Mouse (Mus musculus) kidney, postnatal 10 days (tissue): ENCODE data around the gene Nanp.
A peak's percentile ranks its signal among the peaks of the same experiment; 100 is the strongest.

Experiments used
- DNase-seq: peaks from one replicate; pipeline ENCODE4 v3.0.0; 2021; ENCODE audit warnings: mixed read lengths

Gene Nanp

GRCm38 (mm10) chr2:151039232-151039695 is at the start of gene Nanp, which contains the start of gene Ninl:
TSS of gene Nanp (minus strand) at chr2:151039398.
TSS of gene Ninl (minus strand) at chr2:151039382.
- peak; percentile 96 for DNase-seq

GRCm38 (mm10) chr2:151056637-151057036 is 17.4 kb upstream of the Nanp start:
- DNase-seq = no peak

GRCm38 (mm10) chr2:151040411-151040810 is 1.2 kb upstream of the Nanp start:
- no peak for DNase-seq

DNA sequence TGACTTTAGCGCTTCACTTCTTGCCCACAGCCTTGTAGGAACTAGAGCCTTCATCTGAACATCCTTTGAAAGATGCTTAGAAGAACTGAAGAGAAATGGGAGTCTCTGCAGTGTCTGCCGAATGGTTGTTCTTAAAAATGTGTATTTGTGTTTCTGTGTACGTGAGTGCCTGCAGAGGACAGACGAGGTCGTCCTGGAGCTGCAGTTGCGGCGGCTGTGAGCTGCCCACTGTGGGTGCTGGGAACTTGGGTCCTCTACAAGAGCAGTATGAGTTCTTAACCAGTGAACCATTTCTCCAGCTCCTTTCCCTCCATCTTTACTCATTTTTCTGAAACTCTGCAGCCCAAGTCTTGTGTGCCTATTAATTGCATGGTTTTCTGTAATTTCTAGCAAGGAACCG is 528 bp upstream of the Nanp start:
- peak; percentile 22 for DNase-seq

- DNase-seq = no peak
Measured at GRCm38 (mm10) chr2:151038811-151039222, 381 bp downstream of the Nanp start.

GRCm38 (mm10) chr2:151037876-151038552 is 1.2 kb downstream of the Nanp start:
- DNase-seq = no peak

DNA sequence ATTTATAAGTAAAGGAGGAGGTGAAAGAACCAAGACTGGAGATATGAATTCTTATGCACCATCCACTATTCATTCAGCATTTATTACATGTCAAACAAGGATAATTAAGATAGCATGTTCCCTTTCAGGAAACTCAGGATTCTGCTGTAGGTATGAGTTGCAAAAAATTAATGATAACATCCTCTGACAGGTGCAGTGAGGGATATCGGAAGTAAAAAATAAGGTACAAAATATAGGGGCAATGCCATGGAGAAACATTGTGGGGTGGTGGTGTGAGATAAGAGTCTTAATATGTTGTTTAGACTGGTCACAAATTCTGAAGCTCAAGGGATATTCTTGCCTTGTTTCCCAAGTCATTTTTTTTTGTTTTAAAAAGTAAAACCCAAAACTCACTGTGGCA is 1.9 kb downstream of the Nanp start:
- DNase-seq = no peak

GRCm38 (mm10) chr2:151036721-151037120 is 2.5 kb downstream of the Nanp start:
- DNase-seq = no peak

DNA sequence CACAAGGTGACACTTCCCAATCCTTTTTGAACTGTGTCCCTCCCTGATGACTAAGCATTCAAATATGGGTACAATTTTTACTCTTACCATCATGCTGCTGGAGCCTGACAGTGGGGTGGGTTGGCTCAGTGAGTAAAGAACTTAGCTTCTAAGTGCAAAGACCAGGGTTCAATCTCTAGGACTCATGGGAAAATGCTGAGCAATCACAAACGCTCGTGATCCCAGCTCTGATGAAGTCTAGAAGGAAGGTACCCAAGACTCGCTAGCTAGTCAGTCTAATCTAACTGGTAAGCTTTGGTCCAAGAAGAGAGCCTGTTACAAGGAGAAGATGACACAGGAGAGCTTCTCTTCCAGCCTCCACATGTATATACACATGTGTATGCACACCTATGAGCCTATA is 4.8 kb downstream of the Nanp start:
- DNase-seq = no peak

DNA sequence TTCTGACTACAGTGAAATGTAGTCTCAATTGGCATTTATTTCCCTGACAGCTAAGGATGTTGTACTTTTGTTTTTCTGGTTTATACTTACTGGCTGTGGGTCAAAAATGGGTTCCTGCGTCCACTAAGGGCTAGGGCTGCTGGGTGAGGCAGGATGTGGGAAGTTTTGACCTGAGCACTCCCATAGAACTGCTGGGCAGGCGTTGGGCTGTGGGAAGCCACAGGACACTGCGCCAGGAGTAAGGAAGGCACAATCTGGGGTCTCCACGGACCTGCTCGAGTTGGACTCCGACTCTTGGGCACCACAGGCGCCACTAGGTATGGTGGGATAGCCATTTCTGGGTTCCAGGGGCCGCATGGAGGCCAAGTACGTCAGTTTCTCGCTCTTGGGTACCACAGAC is 18.0 kb downstream of the Nanp start:
- DNase-seq = no peak

DNA sequence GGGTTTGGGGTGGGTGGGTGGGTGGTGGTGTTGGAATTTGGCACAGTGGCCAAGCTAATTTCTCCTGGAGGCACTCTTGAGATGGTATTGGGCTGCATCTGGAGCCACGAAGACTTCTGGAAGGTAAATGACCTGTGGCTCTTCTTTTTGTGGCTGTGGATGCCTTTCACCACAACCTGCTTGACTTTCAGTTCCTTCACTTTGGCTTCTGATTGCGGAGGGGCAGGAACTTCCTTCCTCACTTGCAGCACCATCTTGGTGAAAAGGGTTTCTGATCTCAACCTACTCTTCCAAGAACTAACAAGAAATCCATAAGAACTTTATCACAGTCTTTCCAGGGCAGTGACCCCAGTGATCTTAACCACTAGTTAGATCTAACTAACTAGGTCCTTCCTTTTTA is 23.9 kb downstream of the Nanp start:
- no peak for DNase-seq

- no peak for DNase-seq
Measured at GRCm38 (mm10) chr2:151011273-151011672, 27.9 kb downstream of the Nanp start.

GRCm38 (mm10) chr2:151009515-151010085 is 29.6 kb downstream of the Nanp start:
- DNase-seq = no peak

- peak; percentile 89 for DNase-seq
Measured at GRCm38 (mm10) chr2:151008939-151009509, 30.2 kb downstream of the Nanp start.

DNA sequence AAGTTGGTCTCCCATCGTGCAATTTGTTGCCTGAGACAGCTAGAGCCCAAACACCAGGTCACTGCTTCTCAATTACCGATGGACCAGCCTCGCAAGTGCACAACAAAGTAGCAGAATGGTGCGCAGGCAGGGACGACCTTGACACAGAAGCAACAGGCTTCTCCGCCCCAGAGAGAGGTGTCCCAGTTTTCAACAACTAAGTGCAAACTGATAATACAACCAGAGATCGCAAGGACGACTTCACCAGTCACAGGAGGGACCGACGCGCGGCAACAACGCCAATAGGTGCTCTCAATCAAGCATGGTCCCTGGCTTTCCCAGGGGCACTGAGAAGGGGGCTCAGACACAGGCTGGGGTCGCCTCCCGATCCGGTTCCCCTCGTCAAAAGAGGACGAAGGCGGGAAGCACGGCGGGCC is 30.7 kb downstream of the Nanp start:
- DNase-seq = no peak

DNA sequence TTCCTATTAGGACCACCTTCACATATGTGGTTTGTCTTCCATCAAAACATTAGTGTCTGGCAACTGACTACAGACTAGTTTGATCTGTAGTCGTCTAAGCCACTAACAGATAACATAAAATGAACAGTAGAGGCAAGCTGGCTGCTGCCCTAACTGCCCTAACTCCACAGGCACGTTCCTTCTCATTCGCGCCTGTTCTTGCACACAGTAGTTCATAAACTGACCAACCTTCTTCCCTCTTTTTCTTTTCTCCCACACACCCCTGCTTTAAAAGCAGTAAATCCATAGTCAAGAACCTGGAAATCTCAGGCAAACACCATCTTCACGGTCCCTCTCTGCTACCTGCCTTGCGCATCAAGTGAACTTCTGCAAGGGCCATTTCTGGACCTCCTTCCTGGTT is 31.2 kb downstream of the Nanp start:
- no peak for DNase-seq

- peak; percentile 27 for DNase-seq
Measured at GRCm38 (mm10) chr2:151006281-151006945, 32.8 kb downstream of the Nanp start.

GRCm38 (mm10) chr2:151004390-151004789 is 34.8 kb downstream of the Nanp start:
- DNase-seq = no peak

DNA sequence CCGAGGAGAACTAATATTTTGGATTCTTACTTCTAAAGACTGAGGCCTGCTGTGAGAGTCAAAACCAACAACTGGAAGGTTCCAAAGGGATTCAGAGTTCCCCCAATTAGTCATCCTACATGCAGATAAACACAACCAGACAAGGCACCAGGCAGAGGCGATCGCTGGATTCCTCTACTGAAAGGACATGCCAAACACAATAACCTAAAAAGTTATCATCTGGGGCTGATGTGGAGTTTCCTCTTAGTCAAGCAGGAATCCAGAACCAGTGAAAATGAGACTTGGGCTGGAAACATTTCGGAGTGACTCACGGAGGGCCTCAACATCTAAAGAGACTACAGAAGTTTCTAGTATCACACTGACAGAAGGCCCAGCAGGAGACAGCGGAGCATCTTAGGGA is 35.4 kb downstream of the Nanp start:
- no peak for DNase-seq

GRCm38 (mm10) chr2:151001619-151002175 is 37.5 kb downstream of the Nanp start:
- DNase-seq = no peak

DNA sequence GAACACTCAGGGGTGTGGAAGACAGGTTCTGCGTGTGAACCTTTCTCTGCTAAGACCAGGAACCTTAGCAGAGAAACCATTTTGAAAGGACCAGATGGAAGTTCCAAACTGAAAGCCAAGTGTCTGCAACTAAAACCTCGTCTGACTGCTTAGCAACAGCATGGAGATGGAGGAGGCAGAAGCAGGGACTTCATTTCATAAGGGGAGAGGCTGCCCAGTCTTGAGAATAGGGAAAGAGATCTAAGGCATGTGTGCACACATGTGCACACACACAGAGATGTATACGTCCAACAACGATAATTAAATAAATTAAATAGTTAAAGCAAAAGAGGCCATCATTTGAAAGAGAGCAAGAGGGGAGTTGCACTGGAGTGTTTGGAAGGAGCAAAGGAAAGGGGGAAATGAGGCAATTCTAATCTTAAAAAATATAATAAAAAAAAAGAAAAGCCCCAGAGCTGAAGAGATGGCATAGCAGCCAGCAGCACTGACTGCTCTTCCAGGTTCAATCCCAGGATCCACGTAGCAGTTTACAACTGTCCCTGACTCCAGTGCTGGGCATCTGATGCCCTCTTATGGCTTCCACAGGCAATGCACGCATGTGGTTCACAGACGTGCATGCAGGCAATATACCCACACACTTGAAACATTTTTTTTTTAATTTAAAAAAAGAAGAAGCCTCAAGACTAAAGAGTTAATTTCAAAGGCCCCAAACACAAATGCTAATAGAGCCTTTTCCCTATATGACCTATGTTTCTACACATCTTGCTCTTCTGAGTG is 38.6 kb downstream of the Nanp start:
- peak; percentile 78 for DNase-seq

GRCm38 (mm10) chr2:150999021-150999420 is 40.2 kb downstream of the Nanp start:
- no peak for DNase-seq

DNA sequence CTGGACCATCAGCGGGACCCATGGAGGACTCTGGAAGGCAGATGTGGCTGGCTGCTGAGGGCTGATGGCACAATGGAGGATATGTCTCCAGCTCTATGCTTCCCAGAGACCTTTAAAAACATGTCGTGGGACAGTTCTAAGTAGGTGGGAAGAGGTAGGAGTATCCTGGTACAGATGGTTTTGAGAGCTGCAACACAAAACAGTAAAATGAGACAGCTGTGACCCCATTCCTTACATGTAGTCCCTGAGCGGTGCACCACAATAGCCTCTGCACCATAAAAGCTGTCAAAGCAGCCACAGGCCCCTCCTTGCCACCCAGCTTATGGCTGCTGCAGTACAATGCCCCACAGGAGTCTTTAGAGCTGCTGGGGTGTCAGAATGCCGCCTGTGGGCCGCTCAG is 41.6 kb downstream of the Nanp start:
- no peak for DNase-seq
